Mouse (Mus musculus) T-helper 1 cell (primary cell): ENCODE results near the gene Gm45213.

ENCODE experiments used
- in situ Hi-C: fragments of 300-600 bp; cut with MboI, MseI; formaldehyde crosslinking; loops from one replicate; pipeline ENCODE4 v1.15.1; 2025; ENCODE audit warnings: high pct_unique_total_duplicates

Gm45213 gene

GRCm38 (mm10) chr7:66106581-66107056, 63.2 kb downstream of the Gm45213 start:
- in situ Hi-C loops, result loop anchor here (25.0 kb wide), 1 partner anchor 156 kb away; no protein-coding TSS in a partner anchor

GRCm38 (mm10) chr7:66107206-66107605, 63.8 kb downstream of the Gm45213 start:
- in situ Hi-C loops, result loop anchor here (25.0 kb wide), 1 partner anchor 155 kb away; no protein-coding TSS in a partner anchor

DNA sequence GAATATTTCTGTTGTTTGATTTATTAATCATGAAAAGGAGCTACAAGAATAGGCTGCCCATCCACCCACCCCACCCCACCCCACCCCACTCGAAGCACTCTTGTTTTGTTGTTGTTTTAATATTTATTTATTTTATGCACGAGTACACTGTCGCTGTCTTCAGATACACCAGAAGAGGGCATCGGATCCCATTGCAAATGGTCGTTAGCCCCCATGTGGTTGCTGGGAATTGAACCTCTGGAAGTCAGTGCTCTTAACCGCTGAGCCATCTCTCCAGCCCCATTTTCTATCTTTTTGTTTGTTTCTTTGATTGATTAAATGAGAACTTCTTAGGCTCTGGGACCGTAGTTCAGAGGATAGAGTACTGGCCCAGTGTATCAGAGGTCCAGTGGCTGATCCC, 64.5 kb downstream of the Gm45213 start:
- in situ Hi-C loops, result loop anchor here (25.0 kb wide), 1 partner anchor 154 kb away; no protein-coding TSS in a partner anchor

- in situ Hi-C loops, result loop anchor here (25.0 kb wide), 1 partner anchor 153 kb away; no protein-coding TSS in a partner anchor
Measured at GRCm38 (mm10) chr7:66108961-66109854, 65.8 kb downstream of the Gm45213 start, which contains the start of gene Chsy1. TSS of gene Chsy1 (plus strand) at chr7:66109515.

- in situ Hi-C loops, result loop anchor here (25.0 kb wide), 1 partner anchor 152 kb away; no protein-coding TSS in a partner anchor
Measured at GRCm38 (mm10) chr7:66109855-66110635, 66.6 kb downstream of the Gm45213 start.

DNA sequence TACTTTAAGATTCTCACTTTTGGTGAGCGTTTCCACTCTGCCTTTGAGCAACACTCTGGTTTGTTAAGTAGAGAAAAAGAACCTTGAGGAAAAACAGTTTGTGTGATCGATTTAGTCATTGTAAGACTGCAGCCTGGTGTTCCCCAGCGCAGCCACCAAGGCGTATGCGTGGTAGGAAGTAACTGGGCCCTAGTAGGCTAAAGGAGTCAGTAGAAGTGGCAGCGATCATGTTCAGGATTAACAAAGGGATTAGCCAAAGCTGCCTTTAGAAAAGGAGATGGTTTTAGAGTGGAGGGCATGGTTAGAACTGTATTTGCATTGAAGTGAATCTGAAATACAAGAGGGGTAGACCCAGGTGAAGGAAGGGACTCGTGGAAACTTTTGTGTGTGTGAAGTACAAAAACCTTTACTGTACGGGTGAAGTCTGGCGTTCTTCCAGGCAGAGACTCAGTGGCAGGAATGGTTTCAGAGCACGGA, 67.3 kb downstream of the Gm45213 start:
- in situ Hi-C loops, result loop anchor here (25.0 kb wide), 1 partner anchor 152 kb away; no protein-coding TSS in a partner anchor

- in situ Hi-C loops, result loop anchor here (25.0 kb wide), 1 partner anchor 151 kb away; no protein-coding TSS in a partner anchor
Measured at GRCm38 (mm10) chr7:66111211-66111610, 67.8 kb downstream of the Gm45213 start.
